Mouse (Mus musculus): ENCODE data around the gene Fbxw4.

DNA sequence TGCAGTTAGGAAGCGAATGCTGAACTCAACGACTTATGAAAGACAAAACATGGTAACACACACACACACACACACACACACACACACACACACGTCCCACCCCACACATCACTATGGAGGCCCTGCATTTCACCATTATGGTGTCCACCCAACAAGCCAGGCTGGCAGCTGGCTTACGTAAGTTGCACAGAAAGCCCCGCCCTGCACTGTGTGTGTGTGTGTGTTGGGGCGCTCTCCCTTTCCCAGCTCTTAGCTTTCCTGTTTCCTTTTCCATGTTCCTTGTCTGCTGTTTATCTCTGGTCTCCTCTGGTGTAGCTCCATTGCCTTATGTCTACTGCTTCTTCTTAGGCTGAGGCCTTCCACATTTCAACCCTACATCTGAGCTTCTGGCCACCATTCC is 41.9 kb downstream of the Fbxw4 start:
- TF ChIP-seq CTCF (IDR thresholded peaks at IDR 0.05; ENCODE audit: extremely low read depth, insufficient read depth, insufficient read length, insufficient replicate concordance): no peak
- no peak for TF ChIP-seq POLR2A (IDR thresholded peaks at IDR 0.05; ENCODE audit: low read depth, low read length)

Measured in spleen, adult 2 months (tissue).